Mouse (Mus musculus) heart, adult 2 months (tissue): ENCODE results near the gene Car9. TPM values are rescaled to one million over a fixed set of nuclear protein-coding genes. Genes with fewer than 3 reads are reported as not detected.

ENCODE experiments used
- DNase-seq, 2 experiments: peaks; one replicate each; pipeline ENCODE4 v3.0.0; 2021
- H3K27ac ChIP-seq: fragments of 200-600 bp; 2 replicates; pipeline ENCODE4 v1.8.1; 2022
- H3K27me3 ChIP-seq: fragments of 200-500 bp; 2 replicates; pipeline ENCODE4 v1.6.1; 2012; ENCODE audit warnings: mild to moderate bottlenecking, low read length, inconsistent platforms, mixed read lengths; ENCODE audit not compliant: control insufficient read depth, insufficient read depth
- H3K36me3 ChIP-seq: fragments of 200-500 bp; 2 replicates; pipeline ENCODE4 v1.6.1; 2012; ENCODE audit warnings: low read length, inconsistent platforms; ENCODE audit not compliant: control insufficient read depth, insufficient read depth
- H3K4me1 ChIP-seq: fragments of 200-500 bp; 2 replicates; pipeline ENCODE4 v1.6.1; 2011; ENCODE audit warnings: low read length; ENCODE audit not compliant: control insufficient read depth, insufficient read depth
- H3K4me3 ChIP-seq: fragments of 200-600 bp; 2 replicates; pipeline ENCODE4 v1.8.1; 2022
- H3K79me2 ChIP-seq: fragments of 200-500 bp; replicated peaks from 2 replicates; pipeline ENCODE4 v1.6.1; 2012; ENCODE audit warnings: mild to moderate bottlenecking, inconsistent platforms, low read length, moderate library complexity, mixed read lengths; ENCODE audit not compliant: control insufficient read depth, insufficient read depth
- H3K9ac ChIP-seq: fragments of 200-500 bp; 2 replicates; pipeline ENCODE4 v1.6.1; 2012; ENCODE audit warnings: low read depth, mild to moderate bottlenecking, control low read depth, inconsistent platforms, low read length, mixed read lengths
- CTCF ChIP-seq: fragments of 200-600 bp; IDR thresholded peaks from 2 replicates; pipeline ENCODE4 v1.8.1; 2022; ENCODE audit warnings: antibody characterized with exemption, mild to moderate bottlenecking, moderate library complexity
- EP300 ChIP-seq: fragments of 200-500 bp; IDR thresholded peaks from 2 replicates; pipeline ENCODE4 v1.6.1; 2011; ENCODE audit warnings: low read depth, low read length, control low read depth; ENCODE audit not compliant: insufficient read depth
- POLR2A ChIP-seq: fragments of 200-500 bp; IDR thresholded peaks from 2 replicates; pipeline ENCODE4 v1.6.1; 2011; ENCODE audit warnings: mild to moderate bottlenecking, low read depth, low read length, control low read depth; ENCODE audit not compliant: insufficient read depth
- WGBS: fragments of 180-500 bp; shearing (Covaris S2); methylation state at CpG from one replicate; pipeline ENCODE4 v1.1.7; 2018; 5-methylcytosine and 5-hydroxymethylcytosine counted together
- intact Hi-C: fragments of 180-260 bp; cut with DNase I; formaldehyde crosslinking; loops from one replicate; pipeline ENCODE4 v1.15.1; 2025
- polyA plus RNA-seq: library from polyadenylated mRNA; depleted of rRNA; stranded (reverse); fragments of >200 nt; gene quantifications from 2 replicates; pipeline ENCODE4 v1.2.3, GENCODE M21; 2012
- total RNA-seq, 2 experiments: library from RNA; stranded (reverse); gene quantifications; 2 replicates each; pipeline ENCODE4 v1.2.3; 2021

Gene Car9
- total and polyA plus RNA-seq, 3 experiments = 0.11 to 0.55 (median 0.34) TPM

DNA sequence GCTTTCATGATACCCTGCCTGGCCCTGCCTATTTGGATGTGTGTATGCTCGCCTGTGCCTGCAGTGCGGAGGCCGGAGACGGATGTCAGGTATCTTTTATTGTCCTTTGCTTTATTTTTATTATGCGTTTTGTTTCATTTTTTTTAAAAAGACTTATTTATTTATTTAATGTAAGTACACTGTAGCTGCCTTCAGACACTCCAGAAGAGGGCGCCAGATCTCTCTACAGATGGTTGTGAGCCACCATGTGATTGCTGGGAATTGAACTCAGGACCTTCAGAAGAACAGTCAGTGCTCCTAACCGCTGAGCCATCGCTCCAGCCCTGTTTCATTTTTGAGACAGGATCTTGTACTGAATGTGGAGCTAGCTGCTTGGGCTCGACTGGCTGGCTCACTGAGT lies 21.7 kb downstream of the Car9 start:
- Histone ChIP-seq H3K4me3 (no peak overlapping the region), H3K27me3 (no peaks in the 10 kb centered on the region), H3K27ac (no peak overlapping the region), H3K4me1 (peaks cover 3% of the 10 kb centered on the region; the same call in 1 of the 2 replicates), H3K36me3 (no peaks in the 10 kb centered on the region), H3K9ac (no peak overlapping the region), H3K79me2 (no peaks in the 10 kb centered on the region)
- TF ChIP-seq POLR2A = no peak
- peak; percentile 48 for TF ChIP-seq CTCF
- intact Hi-C loops = no loop called here
- DNase-seq = peak in 1 of 2 experiments; percentile 16
- 87% methylated on average over 9 of the region's 9 CpGs for WGBS

DNA sequence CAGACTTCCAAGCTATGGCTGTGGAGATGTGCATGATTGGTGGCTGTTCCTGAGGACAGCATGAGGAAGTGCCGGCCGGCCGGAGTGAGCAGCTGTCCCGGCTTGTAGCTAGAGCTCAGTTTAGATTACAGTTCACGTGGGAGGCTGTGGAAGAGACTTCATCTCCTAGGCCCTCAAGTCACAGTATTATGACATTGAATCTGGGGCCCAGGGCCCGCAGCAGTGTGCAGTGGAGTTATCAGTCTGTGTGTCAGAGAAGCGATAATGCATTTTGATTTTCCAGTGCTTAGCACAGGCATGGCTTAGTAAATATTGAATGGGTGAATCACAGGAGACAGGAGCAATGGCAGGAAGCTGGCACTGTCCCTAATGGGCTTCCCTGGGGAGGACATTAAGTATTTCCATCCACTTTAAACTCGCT lies 23.3 kb downstream of the Car9 start:
- Histone ChIP-seq H3K27ac (no peak overlapping the region), H3K36me3 (no peaks in the 10 kb centered on the region), H3K9ac (no peak overlapping the region), H3K4me3 (no peak overlapping the region), H3K27me3 (no peaks in the 10 kb centered on the region), H3K4me1 (peaks cover 3% of the 10 kb centered on the region; the same call in 1 of the 2 replicates), H3K79me2 (no peaks in the 10 kb centered on the region)
- TF ChIP-seq POLR2A (no peak), CTCF (no peak), EP300 (no peak)
- WGBS = 15% methylated on average over 8 of the region's 8 CpGs
- DNase-seq = no peak
- intact Hi-C loops = loop anchor here (5.0 kb wide), 1 partner anchor 42 kb away; no protein-coding TSS in a partner anchor

DNA sequence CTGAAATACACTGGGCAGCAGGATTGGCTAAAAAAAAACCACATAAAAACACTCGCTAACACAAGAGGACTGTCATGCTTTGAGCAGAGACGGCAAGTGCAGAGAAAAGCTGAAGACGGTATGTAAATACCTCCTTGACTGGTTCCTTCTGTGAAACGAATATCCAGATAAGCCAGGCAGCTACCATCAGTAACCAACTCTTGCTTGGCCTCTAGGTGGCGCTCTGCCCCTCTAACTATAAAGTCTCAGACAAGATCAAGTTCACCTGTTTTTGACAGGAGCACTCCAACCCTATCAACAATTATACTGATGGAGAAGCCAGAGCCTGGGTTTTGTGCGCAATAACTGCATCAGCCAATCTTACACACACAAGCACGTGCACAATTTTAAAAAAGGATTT lies 23.8 kb downstream of the Car9 start:
- Histone ChIP-seq H3K4me1 (peaks cover 3% of the 10 kb centered on the region; the same call in 1 of the 2 replicates), H3K36me3 (no peaks in the 10 kb centered on the region), H3K27ac (no peak overlapping the region), H3K79me2 (no peaks in the 10 kb centered on the region), H3K9ac (no peak overlapping the region), H3K27me3 (no peaks in the 10 kb centered on the region), H3K4me3 (no peak overlapping the region)
- intact Hi-C loops = loop anchor here (5.0 kb wide), 1 partner anchor 42 kb away; no protein-coding TSS in a partner anchor
- peak; percentile 72 to 80 for DNase-seq
- 20% methylated on average over 7 of the region's 7 CpGs for WGBS
- TF ChIP-seq CTCF (peak; percentile 92), POLR2A (0 out of 2 replicates have a peak, but pooled peaks have one; percentile 12), EP300 (0 out of 2 replicates have a peak, but pooled peaks have one; percentile 53)

DNA sequence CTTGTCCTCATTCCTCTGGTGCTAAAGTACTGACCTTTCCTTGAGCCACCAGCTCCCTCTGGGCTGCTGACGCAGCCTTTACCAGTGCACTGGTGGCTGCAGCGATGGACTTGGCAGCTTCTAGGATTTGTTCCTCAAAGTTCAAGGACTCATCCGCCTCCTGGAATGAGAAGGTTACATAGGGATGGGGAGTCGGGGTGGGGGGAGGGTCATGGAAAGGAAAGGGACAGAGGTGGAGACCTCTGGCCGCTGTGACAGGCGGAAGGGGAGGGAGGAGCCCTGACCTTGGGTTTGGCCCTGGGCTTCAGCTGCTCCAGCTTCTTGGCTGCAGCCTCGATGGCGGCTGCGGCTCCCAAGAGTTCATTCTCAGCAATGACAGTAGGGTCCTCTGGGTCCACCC lies 26.5 kb downstream of the Car9 start:
- WGBS = 61% methylated on average over 9 of the region's 9 CpGs
- no peaks in the 10 kb centered on the region for H3K79me2 ChIP-seq
- DNase-seq = no peak
- H3K9ac ChIP-seq = no peak overlapping the region
- peaks cover 3% of the 10 kb centered on the region; the same call in 1 of the 2 replicates for H3K4me1 ChIP-seq
- H3K27me3 ChIP-seq = no peaks in the 10 kb centered on the region
- TF ChIP-seq EP300 = no peak
- no peak for TF ChIP-seq POLR2A
- TF ChIP-seq CTCF = no peak
- intact Hi-C loops = loop anchor here (5.0 kb wide), 1 partner anchor 39 kb away; no protein-coding TSS in a partner anchor
- H3K27ac ChIP-seq = no peak overlapping the region
- H3K36me3 ChIP-seq = no peaks in the 10 kb centered on the region
- no peak overlapping the region for H3K4me3 ChIP-seq

DNA sequence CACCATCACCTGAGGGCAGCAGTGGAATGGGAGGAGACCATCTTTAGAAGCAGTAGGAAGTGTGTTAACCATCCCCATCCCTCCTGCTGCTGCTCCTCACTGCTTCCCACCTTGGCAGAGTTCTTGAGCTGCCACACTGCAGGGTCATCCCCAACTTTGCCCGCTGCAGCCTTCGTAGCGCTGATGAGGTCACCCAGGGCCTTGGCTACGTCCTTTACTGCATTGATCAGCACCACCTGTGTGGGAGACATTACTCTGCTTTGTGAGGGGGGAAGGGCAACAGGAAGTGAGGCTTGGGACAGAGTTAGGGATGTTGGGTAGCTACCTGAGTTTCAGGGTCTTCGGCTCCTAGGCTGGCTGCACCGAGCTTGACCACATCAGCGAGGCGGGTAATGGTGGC lies 28.9 kb downstream of the Car9 start:
- no peak for DNase-seq
- Histone ChIP-seq H3K36me3 (no peaks in the 10 kb centered on the region), H3K9ac (no peak overlapping the region), H3K27ac (no peak overlapping the region), H3K79me2 (no peaks in the 10 kb centered on the region), H3K4me1 (no peaks in the 10 kb centered on the region), H3K27me3 (no peaks in the 10 kb centered on the region), H3K4me3 (no peak overlapping the region)
- TF ChIP-seq POLR2A = no peak
- TF ChIP-seq EP300 = no peak
- no peak for TF ChIP-seq CTCF
- WGBS = 92% methylated on average over 8 of the region's 8 CpGs
- intact Hi-C loops = no loop called here

DNA sequence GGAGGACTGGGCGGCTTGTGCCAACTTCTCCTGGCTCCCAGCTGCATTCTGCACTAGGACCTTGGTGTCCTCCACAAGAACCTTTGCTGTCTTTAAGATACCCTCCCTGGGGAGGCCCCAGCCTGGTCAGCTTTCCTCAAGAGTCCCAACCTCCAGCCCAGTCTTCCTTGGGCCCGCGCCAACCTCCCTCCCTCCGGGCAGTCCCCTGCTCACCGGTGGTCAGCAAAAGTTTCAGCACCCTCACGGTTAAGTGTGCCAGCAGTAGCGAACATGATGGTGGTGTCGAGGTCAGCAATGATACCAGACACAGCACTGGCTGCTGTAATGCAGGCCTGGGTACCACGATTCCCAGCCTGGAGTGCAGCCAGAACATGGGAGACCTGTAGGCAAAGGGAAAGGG lies 29.3 kb downstream of the Car9 start:
- intact Hi-C loops = no loop called here
- TF ChIP-seq EP300 (no peak), POLR2A (no peak), CTCF (no peak)
- H3K4me1 ChIP-seq = no peaks in the 10 kb centered on the region
- H3K4me3 ChIP-seq = no peak overlapping the region
- H3K9ac ChIP-seq = no peak overlapping the region
- H3K27ac ChIP-seq = no peak overlapping the region
- no peak for DNase-seq
- no peaks in the 10 kb centered on the region for H3K27me3 ChIP-seq
- H3K79me2 ChIP-seq = no peaks in the 10 kb centered on the region
- no peaks in the 10 kb centered on the region for H3K36me3 ChIP-seq
- 80% methylated on average over 9 of the region's 9 CpGs for WGBS
